ENCODE assay signal across 16 mouse cellular contexts in genomic region chr11:52536841-52537240, GRCm38 (mm10).
A peak's percentile ranks its signal among the peaks of the same experiment; 100 is the strongest.
DNase-seq lines count a peak whose midpoint lies in the region; ATAC-seq lines count a peak whose summit lies in the region.
"Had no signal": no experiment of that assay in that cellular context is flagged by ENCODE, and none has a peak within 500 bp of the region (broad histone marks: within the 10 kb centered on the region; RNA-seq: fewer than 3 reads in every experiment).

No protein-coding gene starts in this region.

- no peak for DNase-seq in heart, postnatal 10 days
- peak; percentile 53 to 60 for DNase-seq in frontal cortex, postnatal 25 days (ENCODE audit: low spot score in 2 of 2)
- peak; percentile 48 to 91 for DNase-seq in left cerebral cortex, adult 8-10 months (ENCODE audit: low spot score in 2 of 2)
- DNase-seq in right cerebral cortex, postnatal 25 days = peak; percentile 81
- no peak for DNase-seq in retina, postnatal 1 day
- DNase-seq in neural tube, embryonic 10.5 days (ENCODE audit: extremely low spot score, low spot score) = no peak
- DNase-seq in cerebellum, postnatal 25 days = no peak
- DNase-seq: cerebellum, postnatal 10 days; kidney, adult 18-20 months; liver; thymus, postnatal 14 days had no signal

- H3K27ac ChIP-seq in heart, embryonic 15.5 days = no peak overlapping the region; the same call in 1 of the 2 replicates
- H3K27ac ChIP-seq: hindbrain, embryonic 12.5 days; lung, embryonic 15.5 days had no signal

- H3K36me3 ChIP-seq in heart, embryonic 15.5 days = no peaks in the 10 kb centered on the region
- H3K36me3 ChIP-seq: hindbrain, embryonic 12.5 days; lung, embryonic 15.5 days had no signal

- H3K4me2 ChIP-seq in heart, embryonic 15.5 days = peak overlapping the region; percentile 43
- H3K4me2 ChIP-seq: hindbrain, embryonic 12.5 days; lung, embryonic 15.5 days had no signal

- H3K4me3 ChIP-seq in heart, embryonic 15.5 days = no peak overlapping the region
- H3K4me3 ChIP-seq: hindbrain, embryonic 12.5 days; lung, embryonic 15.5 days; megakaryocyte, embryonic 14.5 days had no signal

- H3K9ac ChIP-seq in heart, embryonic 15.5 days = no peak overlapping the region
- H3K9ac ChIP-seq: hindbrain, embryonic 12.5 days; lung, embryonic 15.5 days had no signal

- no peak; the same call in 1 of the 2 replicates for ATAC-seq in heart, embryonic 15.5 days (replicated peaks; ENCODE audit: insufficient number of reproducible peaks, insufficient read depth, low FRiP score, low read depth)
- ATAC-seq: forebrain, embryonic 16.5 days had no signal

- no peaks in the 10 kb centered on the region for H3K9me3 ChIP-seq in heart, embryonic 15.5 days (replicated peaks)
- H3K9me3 ChIP-seq: hindbrain, embryonic 12.5 days; lung, embryonic 15.5 days; megakaryocyte, embryonic 14.5 days had no signal

- H3K27me3 ChIP-seq in heart, embryonic 15.5 days = no peaks in the 10 kb centered on the region
- H3K27me3 ChIP-seq: lung, embryonic 15.5 days had no signal

- H3K4me1 ChIP-seq in heart, embryonic 15.5 days (replicated peaks) = peaks cover 26% of the 10 kb centered on the region

- WGBS in heart, embryonic 15.5 days = 35% methylated on average over 11 of the region's 11 CpGs

- intact Hi-C loops in heart, postnatal 10 days (cut with DNase I) = no loop called here

Comparison
In these comparisons a context has a peak if more than half of its experiments do, and no peak if none do; other contexts are left out.
1. DNase-seq: peak in frontal cortex, postnatal 25 days (2 of 2), left cerebral cortex, adult 8-10 months (2 of 2) and right cerebral cortex, postnatal 25 days (single experiment); none in heart, postnatal 10 days (0 of 2), retina, postnatal 1 day (single experiment), neural tube, embryonic 10.5 days (single experiment) and cerebellum, postnatal 25 days (0 of 2).